Mouse (Mus musculus) erythroblast, embryonic 14.5 days (primary cell): ENCODE results near the gene Mrpl42. TPM values are rescaled to one million over a fixed set of nuclear protein-coding genes. Genes with fewer than 3 reads are reported as not detected.

Experiments
- H3K27me3 ChIP-seq: 2 replicates; pipeline ENCODE4 v1.6.1; 2012; ENCODE audit warnings: inconsistent platforms; ENCODE audit not compliant: control insufficient read depth
- H3K36me3 ChIP-seq: 2 replicates; pipeline ENCODE4 v1.6.1; 2012; ENCODE audit warnings: mild to moderate bottlenecking, inconsistent platforms; ENCODE audit not compliant: control insufficient read depth
- H3K4me1 ChIP-seq: 2 replicates; pipeline ENCODE4 v1.6.1; 2012; ENCODE audit warnings: inconsistent platforms; ENCODE audit not compliant: control insufficient read depth
- H3K4me3 ChIP-seq: replicated peaks from 2 replicates; pipeline ENCODE3; 2012; ENCODE audit warnings: moderate library complexity, mild to moderate bottlenecking, inconsistent platforms
- H3K9me3 ChIP-seq: 2 replicates; pipeline ENCODE4 v1.6.1; 2012; ENCODE audit warnings: low read length, inconsistent platforms, mixed read lengths; ENCODE audit not compliant: control insufficient read depth
- GATA1 ChIP-seq: IDR thresholded peaks from 2 replicates; pipeline ENCODE4 v1.6.1; 2012; ENCODE audit warnings: low read length, inconsistent platforms, mixed read lengths
- TAL1 ChIP-seq: IDR thresholded peaks from 3 replicates; pipeline ENCODE4 v1.6.1; 2012; ENCODE audit warnings: low read length, inconsistent platforms, mixed read lengths
- polyA plus RNA-seq: library from polyadenylated mRNA; stranded (reverse); fragments of >175 nt; gene quantifications from 2 replicates; pipeline ENCODE4 v1.2.3, GENCODE M21; 2012

Mrpl42 gene
- polyA plus RNA-seq, 1 experiment: 0.95 TPM

GRCm38 (mm10) chr10:95449033-95449432 lies 52.7 kb downstream of the Mrpl42 start:
- TF ChIP-seq GATA1 (no peak), TAL1 (no peak)
- Histone ChIP-seq H3K36me3 (no peaks in the 10 kb centered on the region), H3K4me1 (no peaks in the 10 kb centered on the region), H3K4me3 (no peak overlapping the region), H3K27me3 (no peaks in the 10 kb centered on the region), H3K9me3 (no peaks in the 10 kb centered on the region)

- Histone ChIP-seq H3K4me1 (no peaks in the 10 kb centered on the region), H3K9me3 (no peaks in the 10 kb centered on the region), H3K4me3 (no peak overlapping the region), H3K27me3 (no peaks in the 10 kb centered on the region), H3K36me3 (no peaks in the 10 kb centered on the region)
- TF ChIP-seq GATA1: no peak
These were observed 53.8 kb downstream of the Mrpl42 start for GRCm38 (mm10) chr10:95447954-95448353.

GRCm38 (mm10) chr10:95445104-95446056 lies 56.4 kb downstream of the Mrpl42 start:
- Histone ChIP-seq H3K36me3 (no peaks in the 10 kb centered on the region), H3K27me3 (no peaks in the 10 kb centered on the region), H3K4me3 (no peak overlapping the region), H3K4me1 (no peaks in the 10 kb centered on the region), H3K9me3 (no peaks in the 10 kb centered on the region)
- TF ChIP-seq GATA1 (no peak), TAL1 (no peak)

DNA sequence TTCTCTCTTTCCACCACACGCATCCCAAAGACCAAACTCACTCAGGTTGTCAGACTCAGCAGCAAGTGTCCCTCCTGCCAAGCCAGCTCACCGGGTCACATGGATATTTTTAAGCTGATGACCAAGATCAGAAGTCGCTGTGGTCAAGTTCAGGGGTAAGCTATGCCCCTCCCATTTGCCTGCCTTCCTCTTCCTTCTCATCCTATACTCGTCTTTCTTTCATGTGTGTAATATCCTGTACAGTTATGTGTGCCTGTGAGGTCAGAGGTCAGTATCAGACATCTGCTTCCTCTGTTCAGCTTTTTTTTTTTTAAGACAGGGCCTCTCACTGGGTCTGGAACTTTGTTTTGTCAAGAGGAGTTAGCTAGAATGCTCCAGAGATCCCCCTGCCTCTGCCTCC lies 59.4 kb downstream of the Mrpl42 start:
- H3K27me3 ChIP-seq: no peaks in the 10 kb centered on the region
- no peak overlapping the region for H3K4me3 ChIP-seq
- no peaks in the 10 kb centered on the region for H3K36me3 ChIP-seq
- TF ChIP-seq TAL1: no peak
- TF ChIP-seq GATA1: no peak
- no peaks in the 10 kb centered on the region for H3K4me1 ChIP-seq
- no peaks in the 10 kb centered on the region for H3K9me3 ChIP-seq

DNA sequence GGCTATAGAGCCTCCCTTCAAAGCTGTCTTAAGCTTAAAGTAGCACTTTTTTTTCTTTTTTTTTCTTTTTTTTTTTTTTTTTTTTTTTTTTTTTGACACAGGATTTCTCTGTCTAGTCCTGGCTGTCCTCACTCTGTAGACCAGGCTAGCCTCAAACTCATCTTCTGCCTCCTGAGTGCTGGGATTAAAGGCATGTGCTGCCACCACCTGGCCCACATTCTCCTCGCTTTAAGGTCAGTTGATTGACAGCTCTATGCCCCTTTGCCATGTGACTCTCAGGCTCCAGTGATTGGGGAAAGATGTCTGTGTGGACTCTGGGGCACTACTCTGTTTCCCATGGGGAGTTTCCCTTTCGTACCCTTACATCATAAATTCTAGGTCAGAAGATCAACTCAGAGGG lies 61.2 kb downstream of the Mrpl42 start:
- no peaks in the 10 kb centered on the region for H3K9me3 ChIP-seq
- no peaks in the 10 kb centered on the region for H3K36me3 ChIP-seq
- TF ChIP-seq GATA1: no peak
- no peak for TF ChIP-seq TAL1
- no peak overlapping the region for H3K4me3 ChIP-seq
- no peaks in the 10 kb centered on the region for H3K27me3 ChIP-seq
- H3K4me1 ChIP-seq: no peaks in the 10 kb centered on the region

DNA sequence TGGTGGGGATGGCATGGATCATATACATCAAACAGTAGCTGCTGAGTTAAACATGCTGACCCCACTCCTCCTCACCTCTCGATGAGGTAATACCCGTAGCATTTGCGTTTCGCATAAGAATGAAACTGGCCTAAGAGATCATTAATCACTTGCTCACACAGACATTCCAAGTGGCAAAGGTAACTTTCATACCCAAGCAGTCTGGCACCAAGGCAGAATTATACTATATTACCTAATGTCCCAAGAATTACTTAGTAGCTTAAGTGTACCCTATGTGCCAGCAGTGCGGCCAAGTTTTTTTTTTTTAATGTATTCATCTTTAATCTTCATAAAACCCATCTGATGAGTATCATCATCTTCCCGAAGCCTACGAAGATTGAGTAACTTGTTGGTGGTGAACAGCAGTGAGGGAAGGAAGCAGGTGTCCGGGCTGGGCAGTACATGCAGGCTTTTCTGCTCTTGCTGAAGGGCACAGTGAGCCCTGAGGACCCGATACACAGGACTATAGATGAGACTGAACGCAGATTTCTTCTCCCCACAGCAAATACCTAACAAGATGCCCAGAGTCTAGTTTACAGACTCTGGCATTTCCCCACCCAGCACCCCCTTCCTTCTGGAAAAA lies 61.9 kb downstream of the Mrpl42 start:
- no peak for TF ChIP-seq TAL1
- no peak for TF ChIP-seq GATA1
- H3K4me3 ChIP-seq: no peak overlapping the region
- H3K4me1 ChIP-seq: no peaks in the 10 kb centered on the region
- no peaks in the 10 kb centered on the region for H3K27me3 ChIP-seq
- no peaks in the 10 kb centered on the region for H3K9me3 ChIP-seq
- no peaks in the 10 kb centered on the region for H3K36me3 ChIP-seq

DNA sequence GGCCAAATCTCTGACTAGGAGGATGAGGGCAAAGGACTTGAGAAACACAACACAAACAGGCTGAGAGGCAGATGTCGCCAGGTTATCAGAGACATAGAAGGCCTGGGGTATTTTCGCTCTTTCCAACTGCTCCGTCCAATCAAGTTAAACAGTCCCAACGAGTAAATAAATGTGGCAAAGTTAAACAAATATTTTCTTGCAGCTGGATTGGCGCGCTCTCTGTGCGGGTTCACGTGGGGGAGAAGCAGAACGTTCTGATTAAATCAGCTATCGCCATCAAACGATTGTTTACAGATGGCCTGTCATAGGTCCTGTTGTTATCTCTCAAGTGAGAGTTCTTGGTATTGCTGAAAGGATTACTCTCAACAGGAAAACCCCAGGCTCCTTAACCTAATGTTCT lies 62.8 kb downstream of the Mrpl42 start:
- H3K9me3 ChIP-seq: no peaks in the 10 kb centered on the region
- no peaks in the 10 kb centered on the region for H3K27me3 ChIP-seq
- H3K36me3 ChIP-seq: no peaks in the 10 kb centered on the region
- TF ChIP-seq TAL1 (no peak), GATA1 (no peak)
- H3K4me3 ChIP-seq: no peak overlapping the region
- H3K4me1 ChIP-seq: no peaks in the 10 kb centered on the region

Other genes starting within 250 kb of the Mrpl42 start
- gene Cradd, start 177.8 kb downstream of the Mrpl42 start, polyA plus RNA-seq: 0.72 and 0.78 TPM in 2 replicates
- gene Socs2, start 84.8 kb downstream of the Mrpl42 start, polyA plus RNA-seq: 0.54 and 0.94 TPM in 2 replicates
- 4.4 and 6.9 TPM in 2 replicates for gene Ube2n, start 13.2 kb upstream of the Mrpl42 start, polyA plus RNA-seq
- 21.2 and 28.8 TPM in 2 replicates for gene Nudt4, start 62.2 kb upstream of the Mrpl42 start, polyA plus RNA-seq
- gene Anapc15-ps, start 171.5 kb upstream of the Mrpl42 start, polyA plus RNA-seq: not detected in 2 replicates